Mouse (Mus musculus) embryo, embryonic 11.5 days (tissue): ENCODE measurements around the gene Ptprq.

Source experiments
- DNase-seq: peaks from one replicate; pipeline ENCODE4 v3.0.0-alpha.2; 2012; ENCODE audit warnings: low read depth, low spot score

Ptprq gene

GRCm38 (mm10) chr10:107628104-107628503 is 91.7 kb downstream of the Ptprq start:
- DNase-seq = no peak

DNA sequence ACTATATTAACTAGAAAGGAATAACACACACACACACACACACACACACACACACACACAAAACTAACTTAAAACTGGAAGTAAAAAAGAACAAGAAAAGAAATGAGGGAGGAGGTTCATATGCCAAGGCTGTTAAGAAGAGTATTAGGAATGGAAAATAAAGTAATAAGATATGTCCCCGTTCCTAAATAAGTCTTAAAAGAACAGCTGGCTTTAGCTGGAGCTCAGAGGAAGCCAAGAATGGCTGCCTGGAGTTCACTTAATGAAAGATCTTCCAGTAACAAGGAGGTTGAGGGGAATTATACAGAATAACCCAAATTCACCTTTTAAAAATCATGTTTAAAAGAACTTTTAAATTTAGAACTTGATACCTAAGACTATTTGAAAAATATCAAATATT is 93.2 kb downstream of the Ptprq start:
- no peak for DNase-seq

DNA sequence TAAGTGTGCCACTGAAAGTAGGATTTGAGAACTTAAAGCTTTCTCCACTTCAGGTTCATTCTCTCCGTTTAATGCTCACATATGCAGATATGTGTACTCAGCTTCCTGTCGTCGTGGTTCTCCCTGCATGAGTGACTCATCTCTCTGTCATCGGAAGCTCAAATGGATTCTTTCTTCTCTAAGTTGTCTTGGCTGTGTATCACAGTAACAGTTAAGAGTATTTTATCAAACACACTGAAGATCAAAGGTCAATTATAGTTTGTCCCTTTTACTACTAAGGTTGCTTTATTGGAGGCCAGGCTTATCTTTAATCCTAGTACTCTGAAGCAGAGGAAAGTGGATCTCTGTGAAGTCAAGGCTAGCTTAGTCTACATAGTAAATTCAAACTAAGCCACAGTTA is 95.6 kb downstream of the Ptprq start:
- DNase-seq = no peak

- no peak for DNase-seq
These were observed 104.4 kb downstream of the Ptprq start for GRCm38 (mm10) chr10:107615460-107615859.

- DNase-seq = no peak
These were observed 118.5 kb downstream of the Ptprq start for GRCm38 (mm10) chr10:107601371-107601770.

GRCm38 (mm10) chr10:107583360-107583759 is 136.5 kb downstream of the Ptprq start:
- no peak for DNase-seq

GRCm38 (mm10) chr10:107569044-107569443 is 150.8 kb downstream of the Ptprq start:
- DNase-seq = no peak

- no peak for DNase-seq
These were observed 151.6 kb downstream of the Ptprq start for GRCm38 (mm10) chr10:107568261-107568660.

- DNase-seq = no peak
These were observed 157.0 kb downstream of the Ptprq start for GRCm38 (mm10) chr10:107562875-107563274.

DNA sequence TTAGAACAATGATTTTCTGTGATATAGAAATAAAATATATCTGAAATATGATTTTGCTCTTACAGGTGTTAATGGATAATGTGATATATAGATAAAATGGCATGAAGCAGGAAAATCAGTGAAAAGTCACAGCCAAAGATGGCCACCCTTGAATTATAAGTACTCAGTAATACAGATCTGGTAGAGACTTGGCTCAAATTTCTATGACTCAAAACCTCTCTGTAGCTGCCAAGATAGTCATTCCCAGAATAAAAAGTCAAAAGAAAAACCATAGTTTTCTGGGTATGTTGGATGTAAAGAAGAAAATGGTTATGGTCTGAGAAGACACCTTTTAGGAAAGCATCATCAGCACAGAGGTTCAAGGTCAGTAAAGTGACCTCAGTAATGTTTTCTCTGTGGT is 159.0 kb downstream of the Ptprq start:
- no peak for DNase-seq

- no peak for DNase-seq
These were observed 176.8 kb downstream of the Ptprq start for GRCm38 (mm10) chr10:107543026-107543425.

GRCm38 (mm10) chr10:107528758-107529157 is 191.1 kb downstream of the Ptprq start:
- DNase-seq = no peak

- no peak for DNase-seq
These were observed 200.6 kb downstream of the Ptprq start for GRCm38 (mm10) chr10:107519216-107519615.

DNA sequence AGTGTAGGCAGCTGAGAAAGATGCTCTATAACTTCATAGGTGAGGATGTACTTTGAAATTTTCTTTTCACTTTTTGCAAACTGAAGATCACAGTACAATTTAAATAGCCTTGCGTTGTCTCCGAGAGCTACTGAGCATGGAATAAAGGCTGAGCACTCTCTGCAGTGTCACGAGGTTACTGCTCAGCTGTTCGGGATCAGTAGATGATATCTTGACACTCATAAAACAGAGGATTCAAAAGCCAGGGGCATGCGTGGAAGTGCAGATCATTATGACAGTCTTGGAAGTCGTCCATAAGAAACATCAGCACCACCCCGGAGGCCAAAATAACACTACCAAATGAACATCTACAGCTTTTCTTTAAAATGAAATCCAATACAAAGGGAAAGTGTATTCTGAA is 203.2 kb downstream of the Ptprq start:
- no peak for DNase-seq

DNA sequence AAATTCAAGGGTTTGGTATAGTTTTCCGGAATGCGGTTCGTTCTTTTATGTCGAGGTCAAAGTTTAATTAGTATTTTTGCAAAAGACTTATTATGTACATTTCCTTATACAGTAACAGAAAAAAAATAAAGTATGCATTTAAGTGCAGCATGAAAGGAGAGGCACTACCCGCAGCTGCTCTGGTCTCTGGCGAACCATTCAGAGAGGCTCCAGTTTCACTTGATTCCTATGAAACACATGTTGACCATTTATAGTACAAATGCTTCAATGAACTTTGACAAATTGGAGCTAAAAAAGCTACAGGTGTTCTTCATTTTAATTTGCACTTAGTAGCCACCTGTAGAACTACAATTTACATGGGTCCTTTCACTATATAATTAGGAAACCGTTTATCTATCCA is 205.1 kb downstream of the Ptprq start:
- DNase-seq = no peak

- no peak for DNase-seq
These were observed 213.5 kb downstream of the Ptprq start for GRCm38 (mm10) chr10:107506397-107506796.

- no peak for DNase-seq
These were observed 216.4 kb downstream of the Ptprq start for GRCm38 (mm10) chr10:107503430-107503829.

- no peak for DNase-seq
These were observed 217.7 kb downstream of the Ptprq start for GRCm38 (mm10) chr10:107502193-107502592.

- no peak for DNase-seq
These were observed 220.2 kb downstream of the Ptprq start for GRCm38 (mm10) chr10:107499656-107500055.

- no peak for DNase-seq
These were observed 223.4 kb downstream of the Ptprq start for GRCm38 (mm10) chr10:107496402-107496801.

- DNase-seq = no peak
These were observed 225.3 kb downstream of the Ptprq start, which contains the start of gene Myf6 for GRCm38 (mm10) chr10:107494568-107494967. TSS of gene Myf6 (minus strand) at chr10:107494737.

- DNase-seq = no peak
These were observed 226.0 kb downstream of the Ptprq start for GRCm38 (mm10) chr10:107493580-107494474.

GRCm38 (mm10) chr10:107492867-107493579 is 226.8 kb downstream of the Ptprq start:
- DNase-seq = no peak
